Mouse (Mus musculus) forebrain, embryonic 14.5 days (tissue): ENCODE results near the gene Nxpe3. TPM values are rescaled to one million over a fixed set of nuclear protein-coding genes. Genes with fewer than 3 reads are reported as not detected.
"Not testable (repeated sequence)": the region's sequence is repeated elsewhere in the genome, so short reads cannot be mapped to it uniquely, and the experiment has no call there.

Experiments
- ATAC-seq: fragments of 200-750 bp; cut with Nextera tagmentation; 2 replicates; pipeline ENCODE4 v1.8.0; 2017; ENCODE audit warnings: mild to moderate bottlenecking, moderate library complexity
- DNase-seq: peaks from one replicate; pipeline ENCODE4 v3.0.0-alpha.2; 2015; ENCODE audit warnings: low spot score
- H3K27ac ChIP-seq: fragments of 300-500 bp; sonication (generic); 2 replicates; pipeline ENCODE4 v1.5.1; 2014; ENCODE audit warnings: low read depth, mild to moderate bottlenecking, control low read depth, low read length, moderate library complexity
- H3K27me3 ChIP-seq: fragments of 300-500 bp; sonication (generic); replicated peaks from 2 replicates; pipeline ENCODE4 v1.6.1; 2014; ENCODE audit warnings: low read length, control low read depth, mixed read lengths; ENCODE audit not compliant: control insufficient read depth, insufficient read depth
- H3K36me3 ChIP-seq: fragments of 300-500 bp; sonication (generic); 2 replicates; pipeline ENCODE4 v1.6.1; 2014; ENCODE audit warnings: low read length, control low read depth; ENCODE audit not compliant: control insufficient read depth, insufficient read depth
- H3K4me1 ChIP-seq: fragments of 300-500 bp; sonication (generic); 2 replicates; pipeline ENCODE4 v1.6.1; 2014; ENCODE audit warnings: antibody characterized with exemption, low read length, control low read depth; ENCODE audit not compliant: control insufficient read depth, insufficient read depth
- H3K4me2 ChIP-seq: fragments of 300-500 bp; sonication (generic); 2 replicates; pipeline ENCODE4 v1.6.1; 2014; ENCODE audit warnings: mild to moderate bottlenecking, control low read depth, low read length
- H3K4me3 ChIP-seq: fragments of 300-500 bp; sonication (generic); 2 replicates; pipeline ENCODE4 v1.5.1; 2014; ENCODE audit warnings: low read depth, low read length, control low read depth
- H3K9ac ChIP-seq: fragments of 300-500 bp; sonication (generic); 2 replicates; pipeline ENCODE4 v1.6.1; 2014; ENCODE audit warnings: mild to moderate bottlenecking, low read length, control low read depth, moderate library complexity
- H3K9me3 ChIP-seq: fragments of 300-500 bp; sonication (generic); replicated peaks from 2 replicates; pipeline ENCODE4 v1.6.1; 2016; ENCODE audit warnings: low read length, control low read depth, mixed read lengths; ENCODE audit not compliant: control insufficient read depth
- WGBS: fragments of 180-500 bp; shearing (Covaris S2); extraction: QIAGEN DNeasy Blood & Tissue Kit; methylation state at CpG from one replicate; pipeline ENCODE4 v1.1.7; 2014; 5-methylcytosine and 5-hydroxymethylcytosine counted together
- polyA plus RNA-seq: library from polyadenylated mRNA; unstranded; fragments of >200 nt; fragmentation: Nextera tagmentation; extraction: Ambion mirVana; gene quantifications from 2 replicates; pipeline ENCODE4 v1.2.1, GENCODE M21; 2014

Gene Nxpe3
- polyA plus RNA-seq, 1 experiment from 2014 or later = 1.3 TPM

DNA sequence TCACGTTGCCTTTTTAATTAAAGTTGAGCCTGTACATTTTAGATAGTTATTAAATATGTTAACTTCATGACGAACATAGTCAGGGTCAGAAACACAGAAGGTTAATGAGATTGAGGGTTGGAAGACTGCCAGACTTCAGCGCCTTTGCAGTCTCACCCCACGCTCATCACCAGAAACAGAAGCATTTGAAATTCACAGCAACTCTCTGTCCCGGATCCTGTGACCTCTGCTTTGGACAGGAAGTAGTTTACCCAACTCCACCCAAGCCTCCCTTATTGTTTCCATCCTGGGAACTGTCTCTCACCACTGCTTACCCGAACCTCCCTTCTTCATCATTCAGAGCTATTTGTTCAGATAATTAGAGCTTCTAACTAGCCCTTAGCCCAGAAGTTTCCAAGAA, 19.1 kb downstream of the Nxpe3 start:
- 76% methylated on average over 6 of the region's 6 CpGs for WGBS
- no peaks in the 10 kb centered on the region for H3K36me3 ChIP-seq
- no peak overlapping the region for H3K9ac ChIP-seq
- no peak overlapping the region for H3K4me2 ChIP-seq
- H3K27ac ChIP-seq = no peak overlapping the region
- no peaks in the 10 kb centered on the region for H3K4me1 ChIP-seq
- DNase-seq (no peak), ATAC-seq (no peak)
- H3K4me3 ChIP-seq = no peak overlapping the region
- H3K9me3 ChIP-seq = no peaks in the 10 kb centered on the region
- H3K27me3 ChIP-seq = no peaks in the 10 kb centered on the region

DNA sequence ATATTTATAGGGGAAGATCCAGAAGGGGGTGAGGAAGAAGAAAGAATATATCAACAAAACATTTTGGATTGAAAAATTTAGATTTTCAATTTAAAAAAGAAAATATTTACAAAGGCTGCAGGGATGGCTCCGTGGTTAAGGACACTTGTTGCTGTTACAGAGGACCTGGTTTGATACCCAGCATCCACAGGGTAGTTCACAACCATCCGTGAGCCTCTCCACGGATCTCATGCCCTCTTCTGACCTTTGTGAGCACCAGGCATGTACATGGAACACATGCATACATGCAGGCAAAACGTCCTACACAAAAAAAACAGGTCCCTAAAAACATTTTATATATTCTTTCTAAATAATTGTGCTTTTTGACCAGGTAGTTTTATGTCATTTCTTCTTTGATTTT, 31.3 kb downstream of the Nxpe3 start:
- 66% methylated on average over 4 of the region's 4 CpGs for WGBS
- no peak overlapping the region for H3K9ac ChIP-seq
- peak; percentile 51; the same call in 1 of the 2 replicates for ATAC-seq

DNA sequence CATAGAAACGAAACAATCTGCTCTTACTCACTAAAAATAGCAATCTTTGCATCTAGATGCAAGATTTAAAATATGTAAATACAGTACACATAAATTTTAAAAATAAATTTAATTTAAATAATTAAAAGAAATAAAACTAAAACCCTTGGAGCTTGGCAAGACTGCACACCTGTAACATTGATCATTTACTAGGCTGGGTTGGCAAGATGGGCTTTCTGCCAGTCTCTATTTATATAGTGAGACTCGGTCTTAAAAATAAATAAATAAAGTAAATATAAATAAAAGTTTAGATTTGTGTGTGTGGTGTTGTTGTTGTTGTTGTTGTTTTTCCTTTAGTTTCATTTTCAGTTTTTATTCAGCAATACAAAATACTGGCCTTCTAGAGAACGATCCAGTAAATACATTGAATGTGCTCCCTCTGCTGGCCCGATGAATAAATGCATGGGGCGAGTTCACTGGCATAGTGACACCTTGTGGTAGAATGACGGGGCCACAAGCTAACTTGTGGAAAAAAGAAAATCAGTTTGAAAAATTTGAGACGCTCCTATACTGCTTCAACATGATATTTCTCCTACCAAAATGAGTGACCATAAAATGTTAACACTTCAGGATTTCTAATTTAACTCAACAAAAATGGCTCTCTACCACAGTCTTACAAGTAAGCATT, 31.8 kb downstream of the Nxpe3 start:
- H3K9ac ChIP-seq = no peak overlapping the region
- no peaks in the 10 kb centered on the region for H3K9me3 ChIP-seq
- ATAC-seq = peak; percentile 48
- 24% methylated on average over 7 of the region's 7 CpGs for WGBS
- no peak overlapping the region for H3K27ac ChIP-seq
- peak; percentile 84 for DNase-seq
- H3K4me2 ChIP-seq = no peak overlapping the region
- H3K27me3 ChIP-seq = no peaks in the 10 kb centered on the region
- H3K4me1 ChIP-seq = no peaks in the 10 kb centered on the region
- peaks cover 12% of the 10 kb centered on the region for H3K36me3 ChIP-seq
- H3K4me3 ChIP-seq = no peak overlapping the region

More for the DNA sequence above, 31.3 kb downstream of the Nxpe3 start:
- peaks cover 12% of the 10 kb centered on the region for H3K36me3 ChIP-seq
- H3K4me3 ChIP-seq = no peak overlapping the region
- no peak overlapping the region for H3K27ac ChIP-seq
- H3K4me1 ChIP-seq = no peaks in the 10 kb centered on the region
- H3K27me3 ChIP-seq = no peaks in the 10 kb centered on the region
- H3K9me3 ChIP-seq = no peaks in the 10 kb centered on the region
- H3K4me2 ChIP-seq = no peak overlapping the region
- DNase-seq = no peak

- Histone ChIP-seq H3K9ac (no peak overlapping the region), H3K36me3 (peaks cover 9% of the 10 kb centered on the region), H3K4me1 (no peaks in the 10 kb centered on the region), H3K9me3 (no peaks in the 10 kb centered on the region), H3K27ac (no peak overlapping the region), H3K4me2 (no peak overlapping the region), H3K4me3 (no peak overlapping the region), H3K27me3 (no peaks in the 10 kb centered on the region)
- ATAC-seq (no peak), DNase-seq (peak; percentile 24)
- WGBS = 61% methylated on average over 3 of the region's 3 CpGs
These were observed 34.0 kb downstream of the Nxpe3 start for GRCm38 (mm10) chr16:55861104-55861503.

DNA sequence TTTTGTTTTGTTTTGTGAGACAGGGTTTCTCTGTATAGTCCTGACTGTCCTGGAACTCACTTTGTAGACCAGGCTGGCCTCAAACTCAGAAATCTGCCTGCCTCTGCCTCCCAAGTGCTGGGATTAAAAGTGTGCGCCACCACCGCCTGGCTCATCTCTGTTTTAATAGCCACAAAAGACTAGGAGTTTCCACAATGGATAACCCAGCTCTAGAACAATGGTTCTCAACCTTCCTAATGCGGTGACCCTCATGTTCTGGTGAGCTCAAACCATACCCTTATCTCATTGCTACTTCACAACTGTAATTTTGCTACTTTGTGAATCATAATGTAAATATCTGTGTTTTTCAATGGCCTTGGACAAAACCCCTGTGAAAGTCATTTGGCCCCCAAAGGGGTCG, 35.7 kb downstream of the Nxpe3 start:
- H3K4me3 ChIP-seq, DNase-seq, H3K27ac ChIP-seq, H3K9me3 ChIP-seq, H3K4me2 ChIP-seq, ATAC-seq, H3K27me3 ChIP-seq, H3K36me3 ChIP-seq, H3K9ac ChIP-seq, H3K4me1 ChIP-seq: not testable (repeated sequence)
- 90% methylated on average over 4 of the region's 4 CpGs for WGBS

- Histone ChIP-seq H3K9ac (no peak overlapping the region), H3K27me3 (no peaks in the 10 kb centered on the region), H3K27ac (no peak overlapping the region), H3K9me3 (no peaks in the 10 kb centered on the region), H3K4me2 (no peak overlapping the region), H3K36me3 (0 out of 2 replicates have a peak, but pooled peaks cover 3% of the 10 kb centered on the region), H3K4me1 (no peaks in the 10 kb centered on the region), H3K4me3 (no peak overlapping the region)
- ATAC-seq = 0 out of 2 replicates have a peak, but pooled peaks have one; percentile 27
- DNase-seq = peak; percentile 33
- 64% methylated on average over 6 of the region's 6 CpGs for WGBS
These were observed 36.6 kb downstream of the Nxpe3 start for GRCm38 (mm10) chr16:55858465-55858864.

- Histone ChIP-seq H3K27me3 (no peaks in the 10 kb centered on the region), H3K4me1 (no peaks in the 10 kb centered on the region), H3K4me3 (no peak overlapping the region), H3K4me2 (no peak overlapping the region), H3K9ac (no peak overlapping the region), H3K36me3 (0 out of 2 replicates have a peak, but pooled peaks cover 3% of the 10 kb centered on the region), H3K27ac (no peak overlapping the region), H3K9me3 (no peaks in the 10 kb centered on the region)
- 59% methylated on average over 19 of the region's 19 CpGs for WGBS
- peak; percentile 93 for DNase-seq
- ATAC-seq = peak; percentile 83
These were observed 42.0 kb downstream of the Nxpe3 start for GRCm38 (mm10) chr16:55852943-55853727.

DNA sequence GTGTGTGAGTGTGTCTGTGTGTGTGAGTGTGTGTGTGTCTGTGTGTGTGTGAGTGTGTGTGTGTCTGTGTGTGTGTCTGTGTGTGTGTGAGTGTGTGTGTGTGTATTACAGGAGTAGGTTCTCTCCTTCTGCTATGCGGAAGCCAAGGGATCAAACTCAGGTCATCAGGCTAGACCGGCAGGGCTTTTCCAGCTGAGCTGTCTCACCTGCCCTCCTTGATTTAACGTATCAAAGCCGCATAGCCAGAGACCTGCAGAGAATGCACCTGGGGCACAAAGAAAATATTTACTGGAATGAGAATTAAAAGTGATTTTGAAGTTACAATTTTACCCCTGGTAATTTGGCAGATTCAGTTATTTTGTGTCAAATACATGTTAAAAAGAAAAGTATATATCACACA, 42.6 kb downstream of the Nxpe3 start:
- Histone ChIP-seq H3K36me3 (0 out of 2 replicates have a peak, but pooled peaks cover 3% of the 10 kb centered on the region), H3K9me3 (no peaks in the 10 kb centered on the region), H3K4me3 (no peak overlapping the region), H3K27me3 (no peaks in the 10 kb centered on the region), H3K27ac (no peak overlapping the region), H3K4me2 (no peak overlapping the region), H3K4me1 (no peaks in the 10 kb centered on the region), H3K9ac (no peak overlapping the region)
- DNase-seq (no peak), ATAC-seq (0 out of 2 replicates have a peak, but pooled peaks have one; percentile 17)
- WGBS = 50% methylated on average over 4 of the region's 4 CpGs

DNA sequence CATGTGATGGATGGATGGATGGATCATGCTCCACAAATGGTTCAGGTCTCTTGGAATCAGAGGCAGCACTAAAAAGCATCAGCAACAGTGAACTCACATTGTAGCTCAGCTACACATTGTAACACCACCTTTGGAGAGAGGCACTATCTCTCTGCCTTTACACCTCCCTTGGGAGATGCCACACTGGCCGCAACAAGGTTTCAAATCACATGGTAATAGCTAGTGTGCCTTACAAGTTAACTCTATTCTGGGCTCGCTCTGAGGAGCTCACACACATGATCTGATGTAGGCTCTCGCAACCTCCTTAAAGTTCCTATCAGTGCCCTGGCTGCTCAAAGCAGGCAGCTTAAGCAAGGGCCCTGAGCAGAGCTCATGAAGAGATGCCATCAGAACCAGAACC, 44.6 kb downstream of the Nxpe3 start:
- Histone ChIP-seq H3K36me3 (no peaks in the 10 kb centered on the region), H3K4me2 (no peak overlapping the region), H3K27me3 (no peaks in the 10 kb centered on the region), H3K9ac (no peak overlapping the region), H3K4me3 (no peak overlapping the region), H3K4me1 (no peaks in the 10 kb centered on the region), H3K27ac (no peak overlapping the region), H3K9me3 (no peaks in the 10 kb centered on the region)
- ATAC-seq (no peak), DNase-seq (no peak)
- 92% methylated on average over 3 of the region's 3 CpGs for WGBS
